Mouse (Mus musculus) embryonic facial prominence, embryonic 15.5 days (tissue): ENCODE measurements around the gene Stx7. TPM values are rescaled to one million over a fixed set of nuclear protein-coding genes. Genes with fewer than 3 reads are reported as not detected.
A peak's percentile ranks its signal among the peaks of the same experiment; 100 is the strongest.

Experiments
- ATAC-seq: fragments of 200-750 bp; cut with Nextera tagmentation; 2 replicates; pipeline ENCODE4 v1.8.0; 2017; ENCODE audit warnings: low read depth, moderate TSS enrichment; ENCODE audit not compliant: insufficient number of reproducible peaks, low FRiP score, low TSS enrichment
- H3K27ac ChIP-seq: fragments of 300-500 bp; sonication (generic); replicated peaks from 2 replicates; pipeline ENCODE4 v1.5.1; 2015; ENCODE audit warnings: mild to moderate bottlenecking, inconsistent platforms
- H3K27me3 ChIP-seq: fragments of 300-500 bp; sonication (generic); 2 replicates; pipeline ENCODE4 v1.6.1; 2015; ENCODE audit warnings: inconsistent platforms
- H3K36me3 ChIP-seq: fragments of 300-500 bp; sonication (generic); 2 replicates; pipeline ENCODE4 v1.6.1; 2015; ENCODE audit warnings: mild to moderate bottlenecking, inconsistent platforms
- H3K4me1 ChIP-seq: fragments of 300-500 bp; sonication (generic); 2 replicates; pipeline ENCODE4 v1.6.1; 2015; ENCODE audit warnings: inconsistent platforms
- H3K4me2 ChIP-seq: fragments of 300-500 bp; sonication (generic); replicated peaks from 2 replicates; pipeline ENCODE4 v1.6.1; 2015; ENCODE audit warnings: mild to moderate bottlenecking, inconsistent platforms
- H3K4me3 ChIP-seq: fragments of 300-500 bp; sonication (generic); replicated peaks from 2 replicates; pipeline ENCODE4 v1.5.1; 2015; ENCODE audit warnings: mild to moderate bottlenecking, inconsistent platforms
- H3K9ac ChIP-seq: fragments of 300-500 bp; sonication (generic); 2 replicates; pipeline ENCODE4 v1.6.1; 2015; ENCODE audit warnings: inconsistent platforms
- H3K9me3 ChIP-seq: fragments of 300-500 bp; sonication (generic); replicated peaks from 2 replicates; pipeline ENCODE4 v1.6.1; 2016; ENCODE audit warnings: inconsistent platforms
- WGBS: fragments of 180-500 bp; shearing (Covaris S2); methylation state at CpG from one replicate; pipeline ENCODE4 v1.1.7; 2015; 5-methylcytosine and 5-hydroxymethylcytosine counted together
- polyA plus RNA-seq: library from polyadenylated mRNA; unstranded; fragments of >200 nt; fragmentation: Nextera tagmentation; extraction: Ambion mirVana; gene quantifications from 2 replicates; pipeline ENCODE4 v1.2.1, GENCODE M21; 2015

Stx7 gene
- polyA plus RNA-seq, 1 experiment from 2014 or later = 70.1 TPM

DNA sequence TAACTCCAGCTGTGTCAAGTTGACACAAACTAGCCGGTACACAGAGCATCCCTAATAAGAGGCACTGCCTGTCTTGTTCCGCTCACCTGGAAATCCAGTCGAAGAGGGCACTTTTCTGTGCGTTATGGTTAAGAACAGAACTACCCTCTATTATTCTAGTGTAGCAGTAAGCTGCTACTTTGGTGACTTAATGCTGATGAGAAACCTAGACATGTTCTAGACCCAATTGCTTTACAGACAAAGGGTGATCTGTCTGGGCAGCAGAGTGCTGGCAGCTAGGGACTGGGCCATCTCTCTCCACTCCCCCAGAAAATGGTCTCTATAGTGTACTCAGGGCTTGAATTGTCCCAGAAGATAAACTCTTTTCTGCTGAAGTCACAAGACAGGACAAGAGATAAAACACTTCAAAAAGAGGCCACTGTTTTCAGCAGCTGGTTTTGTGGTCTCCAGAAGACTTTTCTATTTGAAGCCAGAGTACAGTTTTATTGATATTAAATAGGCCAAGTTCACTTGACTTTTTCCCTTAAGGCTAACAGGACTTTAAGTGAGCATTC lies 22.9 kb downstream of the Stx7 start:
- WGBS = 77% methylated on average over 4 of the region's 4 CpGs

DNA sequence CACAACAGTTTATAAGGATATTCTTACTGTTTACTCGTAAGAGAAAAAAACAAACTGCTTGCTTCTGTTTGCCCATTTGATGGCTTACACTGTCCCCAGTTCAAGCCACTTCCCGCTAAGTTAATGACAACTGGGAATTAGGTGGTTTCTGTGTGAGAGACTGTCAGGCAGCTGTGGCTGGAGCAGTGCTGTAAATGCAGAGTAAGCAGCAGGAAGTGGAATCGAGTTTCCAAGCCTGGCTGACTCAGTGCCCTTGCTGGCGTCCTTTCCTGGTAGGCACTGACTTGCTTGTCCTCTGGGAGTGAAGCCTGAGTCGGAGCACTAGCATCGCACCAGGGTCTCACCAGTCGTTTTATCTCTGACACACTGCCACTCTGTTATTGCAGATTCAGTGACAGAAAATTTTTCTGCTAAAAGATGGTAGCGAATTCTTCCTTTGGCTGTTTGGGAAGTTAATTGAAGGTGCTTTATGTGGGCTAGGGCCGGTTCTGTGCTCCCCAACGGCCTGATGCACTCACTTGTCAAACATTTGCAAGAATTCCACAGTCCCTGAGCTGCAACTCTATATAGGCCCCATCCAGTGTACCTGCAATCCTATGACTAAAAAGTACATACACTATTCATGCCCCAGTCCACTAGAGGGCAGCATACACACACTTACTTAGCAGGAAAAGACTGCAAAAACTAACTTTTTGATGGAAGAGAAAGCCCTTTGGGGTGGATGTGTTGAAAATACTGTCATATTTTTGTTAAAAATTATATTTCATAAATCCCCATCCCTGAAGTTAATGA lies 24.3 kb downstream of the Stx7 start:
- H3K4me1 ChIP-seq = 0 out of 2 replicates have a peak, but pooled peaks cover 5% of the 10 kb centered on the region
- no peaks in the 10 kb centered on the region for H3K27me3 ChIP-seq
- no peak overlapping the region for H3K9ac ChIP-seq
- H3K9me3 ChIP-seq = no peaks in the 10 kb centered on the region
- no peak overlapping the region for H3K4me2 ChIP-seq
- H3K36me3 ChIP-seq = no peaks in the 10 kb centered on the region
- 44% methylated on average over 10 of the region's 10 CpGs for WGBS
- no peak overlapping the region for H3K27ac ChIP-seq
- no peak for ATAC-seq
- H3K4me3 ChIP-seq = no peak overlapping the region

More for the DNA sequence above, 22.9 kb downstream of the Stx7 start:
- Histone ChIP-seq H3K4me1 (peaks cover 11% of the 10 kb centered on the region; the same call in 1 of the 2 replicates), H3K9ac (no peak overlapping the region), H3K27ac (no peak overlapping the region), H3K4me2 (no peak overlapping the region), H3K9me3 (no peaks in the 10 kb centered on the region), H3K27me3 (no peaks in the 10 kb centered on the region), H3K4me3 (no peak overlapping the region), H3K36me3 (no peaks in the 10 kb centered on the region)
- ATAC-seq = no peak

DNA sequence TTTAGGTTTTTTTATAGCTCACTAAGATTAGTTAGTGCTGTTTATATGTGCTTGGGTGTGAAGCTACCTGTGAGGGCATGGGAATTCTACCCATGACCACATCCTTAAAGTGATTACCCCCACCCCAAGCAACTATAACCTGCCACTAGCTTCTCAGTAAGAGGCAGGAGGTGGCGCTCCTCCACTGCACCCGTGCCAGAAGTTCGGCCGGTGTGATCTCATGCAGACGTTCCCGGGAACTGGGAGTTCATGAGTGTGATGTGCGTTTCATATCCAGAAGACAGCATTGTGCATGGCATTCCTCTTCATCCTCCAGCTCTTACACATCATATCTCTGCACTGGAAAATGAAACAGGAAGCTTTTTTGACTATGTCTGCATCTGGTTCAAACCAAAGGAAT lies 41.3 kb downstream of the Stx7 start:
- peaks cover 20% of the 10 kb centered on the region; the same call in 1 of the 2 replicates for H3K36me3 ChIP-seq
- H3K4me1 ChIP-seq = peaks cover 5% of the 10 kb centered on the region; the same call in 1 of the 2 replicates
- 52% methylated on average over 7 of the region's 7 CpGs for WGBS
- no peak overlapping the region for H3K4me3 ChIP-seq
- no peak overlapping the region for H3K27ac ChIP-seq
- H3K9ac ChIP-seq = no peak overlapping the region
- H3K4me2 ChIP-seq = no peak overlapping the region
- H3K27me3 ChIP-seq = no peaks in the 10 kb centered on the region
- no peak for ATAC-seq
- no peaks in the 10 kb centered on the region for H3K9me3 ChIP-seq

DNA sequence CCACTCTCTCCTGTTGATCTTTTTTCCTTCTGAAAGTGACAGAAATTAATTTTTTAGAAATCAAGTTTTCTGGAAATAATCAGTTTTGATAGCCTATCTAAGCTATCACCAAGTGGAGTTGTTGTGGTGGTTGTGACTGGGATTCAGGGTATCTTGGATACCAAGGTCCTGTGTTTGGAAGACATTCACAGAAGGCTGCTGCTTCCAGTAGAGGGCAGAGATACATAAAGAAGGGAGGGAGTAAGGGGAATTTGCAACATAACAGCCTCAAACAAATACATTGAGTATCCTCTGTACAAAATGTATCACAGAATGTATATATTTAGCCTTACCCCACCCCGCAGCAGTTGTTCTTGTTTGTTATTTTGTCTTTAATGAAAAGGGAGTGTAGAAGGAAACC lies 42.9 kb downstream of the Stx7 start:
- Histone ChIP-seq H3K9me3 (no peaks in the 10 kb centered on the region), H3K36me3 (peaks cover 9% of the 10 kb centered on the region; the same call in 1 of the 2 replicates), H3K4me2 (no peak overlapping the region), H3K27ac (no peak overlapping the region), H3K27me3 (no peaks in the 10 kb centered on the region), H3K4me1 (peaks cover 5% of the 10 kb centered on the region; the same call in 1 of the 2 replicates), H3K9ac (no peak overlapping the region), H3K4me3 (no peak overlapping the region)
- WGBS = 31% methylated on average over 1 of the region's 1 CpGs
- ATAC-seq = no peak

DNA sequence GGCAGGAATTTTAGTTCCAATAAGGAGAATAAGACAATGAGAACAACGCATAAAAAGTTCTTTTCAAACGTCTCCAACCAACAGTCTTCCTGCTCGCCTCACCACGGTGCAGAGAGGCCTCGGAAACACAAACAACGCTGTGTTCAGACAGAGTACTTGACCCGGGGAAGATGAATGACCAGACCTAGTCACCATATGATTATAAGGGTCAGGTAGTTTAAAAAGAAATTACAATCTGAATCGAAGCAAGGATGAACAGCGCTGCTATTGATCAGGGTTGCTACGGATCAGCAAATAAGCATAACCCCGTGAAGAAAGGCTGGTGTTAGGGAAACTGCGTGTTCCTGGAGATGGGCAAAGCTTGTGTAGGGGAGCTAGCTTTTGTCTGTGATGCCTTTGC lies 50.2 kb downstream of the Stx7 start:
- Histone ChIP-seq H3K27ac (no peak overlapping the region), H3K9ac (no peak overlapping the region), H3K9me3 (no peaks in the 10 kb centered on the region), H3K27me3 (no peaks in the 10 kb centered on the region), H3K4me1 (no peaks in the 10 kb centered on the region), H3K4me2 (no peak overlapping the region), H3K4me3 (no peak overlapping the region), H3K36me3 (no peaks in the 10 kb centered on the region)
- WGBS = 79% methylated on average over 12 of the region's 12 CpGs
- no peak for ATAC-seq

DNA sequence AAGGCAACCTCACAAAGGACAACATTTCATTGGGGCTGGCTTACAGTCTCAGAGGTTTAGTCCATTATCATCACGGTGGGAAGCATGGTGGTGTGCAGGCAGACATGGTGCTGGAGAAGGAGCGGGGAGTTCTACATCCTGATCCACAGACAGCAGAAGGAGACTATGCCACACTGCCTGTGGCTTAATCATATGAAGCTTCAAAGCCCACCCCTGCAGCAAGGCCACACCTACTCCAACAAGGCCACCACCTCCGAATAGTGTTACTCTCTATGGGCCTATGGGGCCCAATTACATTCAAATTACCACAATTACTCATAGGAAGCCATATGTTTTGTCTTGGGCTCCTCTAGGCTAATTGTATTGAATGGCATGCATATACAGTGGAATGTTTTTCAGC lies 51.0 kb downstream of the Stx7 start:
- Histone ChIP-seq H3K27ac (no peak overlapping the region), H3K36me3 (no peaks in the 10 kb centered on the region), H3K9me3 (no peaks in the 10 kb centered on the region), H3K4me1 (no peaks in the 10 kb centered on the region), H3K27me3 (no peaks in the 10 kb centered on the region), H3K4me3 (no peak overlapping the region), H3K4me2 (no peak overlapping the region), H3K9ac (no peak overlapping the region)
- WGBS = 67% methylated on average over 3 of the region's 3 CpGs
- no peak for ATAC-seq

DNA sequence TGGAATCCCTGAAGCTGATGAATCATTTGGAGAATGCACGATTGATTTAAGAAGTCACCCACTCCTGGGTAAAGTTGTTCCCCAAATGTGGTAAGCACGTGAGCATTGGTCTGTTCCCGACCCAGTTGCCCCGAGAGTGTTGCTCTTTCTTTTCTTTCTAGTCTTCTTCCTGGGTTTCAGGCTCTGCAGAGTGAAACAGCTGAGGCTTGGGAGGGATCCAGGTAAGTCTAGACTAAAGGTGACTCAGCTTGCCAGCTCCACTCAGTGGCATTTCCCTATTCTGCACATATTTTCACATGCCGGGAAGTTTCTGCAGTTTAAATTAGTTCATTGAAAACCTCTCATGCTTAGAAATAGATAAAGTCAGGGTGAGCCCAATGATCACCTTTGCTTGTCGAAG lies 61.0 kb downstream of the Stx7 start:
- H3K4me3 ChIP-seq = no peak overlapping the region
- no peaks in the 10 kb centered on the region for H3K27me3 ChIP-seq
- no peak overlapping the region for H3K9ac ChIP-seq
- no peak overlapping the region for H3K27ac ChIP-seq
- no peak for ATAC-seq
- 75% methylated on average over 6 of the region's 6 CpGs for WGBS
- no peaks in the 10 kb centered on the region for H3K4me1 ChIP-seq
- no peaks in the 10 kb centered on the region for H3K36me3 ChIP-seq
- no peak overlapping the region for H3K4me2 ChIP-seq
- no peaks in the 10 kb centered on the region for H3K9me3 ChIP-seq

DNA sequence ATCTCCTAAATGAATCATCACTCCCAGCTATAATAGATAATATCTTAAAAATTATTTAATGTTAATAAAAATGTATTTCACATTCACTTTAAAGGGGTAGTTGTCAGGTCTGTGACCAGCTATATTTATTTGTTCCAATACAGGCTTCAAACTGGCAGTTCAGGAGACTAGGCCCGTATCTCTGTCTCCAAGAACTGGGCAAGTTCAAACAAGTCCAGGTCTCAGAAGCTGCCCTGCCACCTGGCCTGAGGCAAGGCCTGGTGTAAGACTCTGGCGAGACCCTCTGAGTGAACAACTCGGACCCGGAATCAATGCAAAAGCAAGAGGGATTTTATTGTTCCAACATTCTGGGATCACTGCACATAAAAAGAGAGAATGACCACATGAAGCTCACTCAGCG lies 64.2 kb downstream of the Stx7 start:
- Histone ChIP-seq H3K4me1 (no peaks in the 10 kb centered on the region), H3K9me3 (no peaks in the 10 kb centered on the region), H3K4me3 (no peak overlapping the region), H3K9ac (no peak overlapping the region), H3K36me3 (no peaks in the 10 kb centered on the region), H3K27ac (no peak overlapping the region), H3K4me2 (no peak overlapping the region), H3K27me3 (no peaks in the 10 kb centered on the region)
- ATAC-seq = no peak
- 68% methylated on average over 5 of the region's 5 CpGs for WGBS

DNA sequence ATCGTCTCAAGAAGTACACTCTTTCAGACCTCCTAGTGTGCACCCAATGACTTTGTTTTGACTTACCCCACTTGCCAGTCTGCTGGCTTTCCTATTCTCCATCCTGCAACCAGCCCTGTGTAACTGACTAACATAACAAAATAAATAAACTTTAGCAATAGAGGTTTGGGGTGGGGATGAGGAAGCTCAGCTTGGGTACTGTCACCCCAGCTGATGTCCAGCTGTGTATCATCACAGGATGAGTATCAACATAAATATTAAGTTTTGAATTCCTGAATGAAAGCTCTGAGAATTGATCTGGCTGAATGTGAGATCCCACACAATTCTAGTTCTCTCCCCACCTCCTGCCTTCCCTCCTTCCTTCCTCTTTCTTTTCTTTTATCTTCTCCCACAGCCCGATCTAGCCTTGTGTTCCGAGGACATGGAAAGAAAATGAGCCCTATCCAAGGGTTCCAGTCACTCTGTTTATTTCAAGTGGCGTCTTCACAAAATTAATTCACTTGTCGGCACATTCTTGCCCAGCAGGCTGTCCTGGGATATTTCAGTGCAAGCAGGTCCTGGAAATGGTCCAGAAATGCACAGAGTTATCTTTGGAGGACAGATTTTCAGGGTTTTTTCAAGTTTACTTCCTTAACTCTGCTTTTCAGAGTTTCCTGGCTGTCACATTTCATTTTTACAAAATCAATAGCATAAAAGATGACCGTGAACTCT lies 68.6 kb downstream of the Stx7 start:
- Histone ChIP-seq H3K4me1 (peaks cover 1% of the 10 kb centered on the region; the same call in 1 of the 2 replicates), H3K27me3 (peaks cover 7% of the 10 kb centered on the region), H3K9ac (no peak overlapping the region), H3K4me2 (no peak overlapping the region), H3K36me3 (no peaks in the 10 kb centered on the region), H3K4me3 (no peak overlapping the region), H3K27ac (no peak overlapping the region), H3K9me3 (no peaks in the 10 kb centered on the region)
- 49% methylated on average over 6 of the region's 6 CpGs for WGBS
- ATAC-seq = no peak

DNA sequence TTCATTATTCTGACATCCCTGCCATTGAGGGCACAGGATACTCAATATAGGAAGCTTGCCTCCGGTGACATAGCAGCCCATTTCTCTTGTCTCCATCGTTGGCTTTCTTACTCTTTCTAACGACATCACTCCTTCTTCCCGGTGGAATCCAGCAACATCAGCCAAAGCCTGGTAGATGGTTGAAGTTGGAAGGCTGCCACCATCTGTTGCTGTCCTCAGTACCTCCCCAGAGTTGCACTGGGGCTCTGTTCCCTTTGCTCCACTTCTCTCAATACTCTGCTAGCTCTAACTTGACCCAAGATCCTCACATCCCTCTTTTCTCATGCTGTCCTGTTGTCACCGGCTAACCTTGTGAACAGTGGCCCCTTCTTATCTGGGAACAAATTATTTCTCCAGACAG lies 71.8 kb downstream of the Stx7 start:
- no peaks in the 10 kb centered on the region for H3K9me3 ChIP-seq
- ATAC-seq = no peak
- H3K9ac ChIP-seq = no peak overlapping the region
- no peak overlapping the region for H3K4me2 ChIP-seq
- no peaks in the 10 kb centered on the region for H3K36me3 ChIP-seq
- no peak overlapping the region for H3K4me3 ChIP-seq
- WGBS = 74% methylated on average over 5 of the region's 5 CpGs
- H3K4me1 ChIP-seq = peaks cover 20% of the 10 kb centered on the region
- peaks cover 29% of the 10 kb centered on the region for H3K27me3 ChIP-seq
- H3K27ac ChIP-seq = no peak overlapping the region

DNA sequence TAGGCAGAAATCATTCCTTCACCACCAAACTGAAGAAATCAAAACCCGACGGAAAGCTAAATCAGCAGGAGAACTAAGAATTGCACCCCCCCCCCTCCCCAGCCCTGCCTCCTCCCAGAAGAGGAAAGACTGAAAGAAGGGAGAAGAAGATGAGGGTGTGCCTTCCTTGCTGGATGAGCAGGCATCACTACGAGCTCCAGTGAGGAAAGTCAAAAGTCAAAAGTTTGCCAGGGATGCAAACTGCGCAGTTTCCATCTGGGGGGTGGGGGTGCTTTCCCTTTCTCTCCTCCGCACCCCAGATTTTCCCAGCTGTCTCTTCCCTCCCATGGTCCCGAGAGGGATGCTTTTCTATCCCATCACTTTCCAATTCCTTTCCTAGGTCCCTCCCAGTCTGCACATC lies 73.8 kb downstream of the Stx7 start:
- peaks cover 20% of the 10 kb centered on the region for H3K4me1 ChIP-seq
- H3K36me3 ChIP-seq = no peaks in the 10 kb centered on the region
- H3K27me3 ChIP-seq = peaks cover 29% of the 10 kb centered on the region
- no peaks in the 10 kb centered on the region for H3K9me3 ChIP-seq
- peak overlapping the region; percentile 53 for H3K4me3 ChIP-seq
- no peak for ATAC-seq
- H3K27ac ChIP-seq = no peak overlapping the region
- H3K9ac ChIP-seq = no peak overlapping the region
- WGBS = 7% methylated on average over 6 of the region's 6 CpGs
- H3K4me2 ChIP-seq = peak overlapping the region; percentile 96
